Mouse (Mus musculus) thymus, postnatal 36 days (tissue): ENCODE measurements around the gene Suds3.

Experiments
- DNase-seq, 2 experiments: peaks; one replicate each; pipeline ENCODE4 v3.0.0; 2022; ENCODE audit warnings: mixed read lengths in 2 of 2

The Suds3 gene

DNA sequence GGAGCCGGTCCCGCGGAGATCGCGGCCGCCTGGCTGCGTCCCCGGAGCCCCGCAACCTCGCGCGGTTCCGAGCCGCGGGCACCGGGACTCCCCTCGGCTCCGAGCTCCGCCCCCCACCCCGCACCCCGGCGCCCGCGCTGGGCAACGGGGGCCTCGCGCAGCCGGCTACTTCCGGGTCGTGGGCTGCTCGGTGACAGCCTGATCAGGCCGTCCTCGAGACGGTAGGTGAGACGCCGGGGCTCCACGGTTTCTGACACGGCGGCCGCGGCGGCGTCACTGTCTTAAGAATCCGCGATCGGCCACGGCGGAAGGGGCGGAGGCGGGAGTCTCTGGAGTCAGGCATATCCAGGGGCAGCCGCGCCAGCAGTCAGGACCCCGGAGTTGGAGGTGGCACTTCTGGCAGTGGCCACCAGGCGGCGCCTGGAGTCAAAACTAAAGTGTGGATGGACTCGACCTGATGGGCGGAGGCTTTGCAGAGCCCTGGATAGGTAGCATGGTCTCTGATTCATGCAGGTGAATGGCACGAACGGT is at the start of gene Suds3:
Gene Suds3, minus strand, starts transcription at position 278 of the 531 bp plus-strand sequence.
- DNase-seq: peak; percentile 92 to 97

DNA sequence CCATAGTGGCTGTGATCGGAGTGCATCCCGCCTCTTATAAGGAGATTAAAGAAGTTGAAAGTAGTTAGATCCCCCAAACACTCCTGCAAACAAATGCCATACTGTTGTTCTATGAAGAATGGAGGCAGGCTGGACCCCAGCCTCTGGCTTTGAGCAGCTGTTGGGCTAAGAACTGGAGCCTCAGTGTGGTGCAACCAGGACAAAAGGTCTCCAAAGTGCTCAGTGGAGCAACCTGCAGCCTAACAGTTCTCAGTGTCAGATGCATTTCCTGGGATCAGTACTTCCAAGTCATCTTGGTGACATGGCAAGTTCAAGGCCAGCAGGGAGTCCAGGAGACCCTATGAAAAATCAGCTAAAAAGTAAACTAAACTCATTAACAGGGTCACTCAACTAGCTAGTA is 49.0 kb upstream of the Suds3 start:
- DNase-seq: no peak

DNA sequence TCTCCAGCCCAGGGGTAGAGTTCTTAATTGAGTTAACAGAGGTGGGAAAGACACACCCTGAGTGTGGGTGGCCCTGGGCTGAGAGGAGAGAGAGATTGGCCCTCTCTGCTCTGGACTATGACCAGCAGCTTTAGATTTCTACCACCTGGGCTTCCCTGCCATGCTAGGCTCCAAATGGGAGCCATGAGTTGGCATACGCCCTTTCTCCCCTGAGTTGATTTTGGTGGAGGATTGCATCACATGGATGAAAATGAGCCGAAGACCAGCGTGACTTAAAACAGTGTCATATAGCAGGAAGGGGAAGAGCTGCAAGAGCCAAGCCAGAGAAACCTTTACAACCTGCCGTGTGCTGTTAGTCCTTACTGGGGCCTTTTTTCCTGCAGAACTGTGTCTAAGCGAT is 48.6 kb upstream of the Suds3 start:
- no peak for DNase-seq

DNA sequence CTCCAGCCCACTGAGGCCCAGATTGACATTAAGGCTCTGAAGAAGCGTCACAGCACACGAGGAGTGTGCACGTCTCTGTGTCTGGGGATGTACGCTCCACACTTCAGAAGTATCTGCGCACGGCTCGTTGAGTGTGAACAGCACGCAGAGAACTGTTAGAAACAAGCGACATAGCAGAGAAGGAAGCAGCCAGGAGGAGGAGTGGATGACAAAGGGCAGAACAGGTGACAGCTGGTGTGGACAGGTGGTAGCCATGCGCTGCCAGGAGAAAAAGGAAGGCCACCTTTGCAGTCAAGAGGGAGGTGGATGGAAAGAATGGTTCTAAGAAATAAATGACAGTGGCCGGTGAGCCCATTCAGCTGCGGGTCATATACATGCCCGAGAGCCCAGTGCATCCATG is 47.9 kb upstream of the Suds3 start:
- no peak for DNase-seq

DNA sequence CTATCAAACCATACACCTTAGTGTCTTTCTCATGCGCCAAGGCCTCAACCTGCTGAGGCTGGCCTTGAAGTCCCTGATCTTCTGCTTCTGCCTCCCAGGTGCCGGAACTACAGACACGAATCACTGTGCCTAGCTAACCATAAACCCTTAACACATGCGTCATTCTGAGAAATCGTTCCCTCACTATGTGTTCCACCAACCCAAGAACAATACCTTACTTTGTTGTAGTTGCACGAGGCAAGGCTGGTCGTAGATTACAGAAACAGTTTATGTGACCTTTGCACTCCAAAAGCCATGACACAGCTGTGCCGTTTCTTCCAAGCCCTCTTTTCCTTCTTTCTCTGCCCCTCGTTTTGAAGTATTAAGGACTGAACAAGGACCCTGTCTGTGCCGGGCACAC is 44.6 kb upstream of the Suds3 start:
- no peak for DNase-seq

DNA sequence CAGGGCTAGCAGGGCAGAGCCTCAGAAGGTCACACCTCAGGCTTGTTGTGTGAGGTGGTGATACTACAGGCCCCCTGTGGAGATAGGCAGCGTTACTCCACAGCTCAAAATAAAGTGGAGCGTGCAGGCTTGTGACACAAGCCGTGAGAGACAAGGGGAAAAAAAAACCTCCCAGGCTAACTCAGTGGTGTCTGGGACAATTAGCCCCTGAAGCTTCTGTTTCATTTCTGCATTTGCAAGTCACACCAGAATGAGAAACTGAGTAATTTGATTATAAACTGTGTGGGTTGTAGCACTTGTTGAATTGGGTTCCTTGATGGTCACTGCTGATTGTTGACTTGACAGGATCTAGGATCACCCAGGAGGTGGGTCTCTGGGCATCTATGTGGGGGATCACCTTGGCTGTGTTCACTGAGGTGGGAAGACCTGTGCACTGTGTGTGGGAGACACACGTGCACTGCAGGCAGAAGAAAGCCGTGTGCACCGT is 43.9 kb upstream of the Suds3 start:
- DNase-seq: no peak

DNA sequence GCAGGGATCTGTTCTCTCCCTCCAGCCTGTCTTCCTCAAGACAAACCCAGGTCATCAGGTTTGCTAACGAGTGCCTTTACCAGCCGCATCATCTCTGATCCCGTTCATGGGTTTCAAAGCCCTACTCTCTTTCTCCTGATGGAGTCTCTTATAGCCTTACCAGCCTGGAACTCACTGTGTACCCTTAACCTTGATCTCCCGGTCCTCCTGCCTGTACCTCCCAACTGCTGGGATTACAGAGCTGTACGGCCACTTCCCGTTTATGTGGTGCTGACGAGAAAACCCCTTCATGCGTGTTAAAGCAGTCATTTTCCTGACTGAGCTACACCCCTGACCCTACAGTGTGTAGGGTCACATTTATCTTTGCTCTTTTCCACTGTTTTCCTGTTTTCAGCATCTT is 43.4 kb upstream of the Suds3 start:
- DNase-seq: no peak

DNA sequence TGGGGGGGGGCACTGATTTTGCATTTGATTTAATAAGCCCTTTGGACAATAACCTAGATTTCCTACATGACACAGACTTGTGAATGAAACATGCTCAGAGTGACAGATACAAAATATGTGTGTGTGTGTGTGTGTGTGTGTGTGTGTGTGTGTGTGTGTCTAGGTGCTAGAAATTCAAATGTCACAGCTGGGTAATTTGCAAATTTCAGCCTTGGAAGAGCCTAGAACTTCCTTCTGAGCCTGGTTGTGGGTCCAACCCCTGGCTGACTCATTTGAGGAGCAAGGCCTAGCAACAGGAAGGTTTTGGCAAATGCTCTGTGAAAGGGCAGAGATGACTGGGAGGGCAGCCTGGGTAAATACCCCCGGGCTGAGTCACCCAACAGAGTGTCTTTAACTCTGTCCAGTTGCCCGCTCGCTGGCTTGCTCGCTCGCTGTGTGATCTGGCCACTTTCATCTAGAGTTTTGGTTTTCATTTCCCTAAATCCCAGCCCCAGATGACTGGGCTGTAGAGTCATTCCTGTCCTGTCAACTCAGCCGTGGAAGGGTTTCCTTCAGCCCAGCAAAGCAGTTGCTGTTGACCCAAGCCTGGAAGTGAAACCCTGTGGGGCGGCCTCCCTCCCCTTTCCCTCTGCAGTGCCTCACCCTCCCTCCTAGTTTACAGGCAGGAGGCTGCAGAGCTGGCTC is 42.6 kb upstream of the Suds3 start:
- no peak for DNase-seq

DNA sequence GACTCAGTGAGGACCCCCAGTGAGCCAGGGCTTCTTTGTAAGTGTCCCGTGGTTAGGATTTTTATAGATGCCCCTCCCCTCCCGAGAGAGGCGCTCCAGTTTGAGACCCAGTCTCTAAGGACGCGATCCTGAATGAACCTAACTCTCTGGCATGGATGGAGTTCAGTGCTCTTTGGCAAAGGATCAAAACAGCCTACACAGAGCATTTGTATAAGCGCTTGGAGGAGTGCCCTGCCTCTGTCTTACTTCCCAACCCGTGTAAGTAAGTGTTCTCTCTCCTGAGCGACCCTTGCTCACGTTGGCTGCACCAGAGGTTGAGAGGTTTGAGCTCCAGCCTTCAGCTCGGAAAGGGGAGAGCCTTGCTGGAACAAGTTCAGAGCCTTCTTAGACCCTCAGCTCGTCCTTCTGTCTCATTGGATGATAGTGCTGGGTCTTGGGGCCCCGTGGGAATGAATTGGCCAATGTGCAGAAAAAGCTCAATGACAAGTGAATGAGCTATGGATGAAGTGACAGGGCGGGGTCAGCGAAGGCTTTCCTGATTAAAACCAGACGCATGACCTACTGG is 37.7 kb upstream of the Suds3 start:
- no peak for DNase-seq

DNA sequence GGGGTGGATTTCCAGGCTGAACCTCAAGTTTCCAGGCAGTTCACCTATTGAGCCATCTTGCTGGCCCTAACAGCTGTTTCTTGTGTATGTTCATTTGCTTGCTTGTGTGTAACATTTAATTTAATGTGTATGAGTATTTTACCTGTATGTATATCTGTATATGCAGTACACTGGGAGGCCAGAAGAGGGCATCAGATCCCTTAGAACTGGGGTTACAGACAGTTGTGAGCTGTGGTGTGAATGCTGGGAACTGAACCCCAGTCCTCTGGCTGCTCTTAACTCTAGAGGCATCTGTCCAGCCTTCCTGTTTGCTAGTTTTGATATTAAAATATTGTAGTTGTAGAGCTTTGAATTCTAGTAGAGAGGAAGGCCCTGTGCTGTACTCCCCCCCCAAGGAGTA is 37.0 kb upstream of the Suds3 start:
- no peak for DNase-seq

DNA sequence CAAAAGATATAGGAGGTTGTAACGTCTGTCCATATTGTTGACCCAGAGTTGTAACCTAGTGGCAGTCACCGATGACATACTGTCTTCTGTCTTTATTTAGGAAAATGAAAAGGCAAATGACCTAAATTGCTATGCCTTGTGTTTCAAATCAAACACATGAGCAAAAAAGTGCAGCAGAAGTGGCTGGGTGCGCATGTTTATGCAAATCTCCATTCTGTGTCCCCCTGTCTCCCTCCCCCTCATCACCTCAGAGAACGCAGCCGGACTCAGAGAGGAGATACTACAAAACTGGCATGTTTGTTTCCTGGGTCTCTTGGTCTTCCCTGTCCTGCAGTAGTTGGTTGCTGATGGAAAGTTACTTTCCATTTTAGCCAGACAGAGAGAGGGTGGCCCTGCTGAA is 34.2 kb upstream of the Suds3 start:
- DNase-seq: no peak

DNA sequence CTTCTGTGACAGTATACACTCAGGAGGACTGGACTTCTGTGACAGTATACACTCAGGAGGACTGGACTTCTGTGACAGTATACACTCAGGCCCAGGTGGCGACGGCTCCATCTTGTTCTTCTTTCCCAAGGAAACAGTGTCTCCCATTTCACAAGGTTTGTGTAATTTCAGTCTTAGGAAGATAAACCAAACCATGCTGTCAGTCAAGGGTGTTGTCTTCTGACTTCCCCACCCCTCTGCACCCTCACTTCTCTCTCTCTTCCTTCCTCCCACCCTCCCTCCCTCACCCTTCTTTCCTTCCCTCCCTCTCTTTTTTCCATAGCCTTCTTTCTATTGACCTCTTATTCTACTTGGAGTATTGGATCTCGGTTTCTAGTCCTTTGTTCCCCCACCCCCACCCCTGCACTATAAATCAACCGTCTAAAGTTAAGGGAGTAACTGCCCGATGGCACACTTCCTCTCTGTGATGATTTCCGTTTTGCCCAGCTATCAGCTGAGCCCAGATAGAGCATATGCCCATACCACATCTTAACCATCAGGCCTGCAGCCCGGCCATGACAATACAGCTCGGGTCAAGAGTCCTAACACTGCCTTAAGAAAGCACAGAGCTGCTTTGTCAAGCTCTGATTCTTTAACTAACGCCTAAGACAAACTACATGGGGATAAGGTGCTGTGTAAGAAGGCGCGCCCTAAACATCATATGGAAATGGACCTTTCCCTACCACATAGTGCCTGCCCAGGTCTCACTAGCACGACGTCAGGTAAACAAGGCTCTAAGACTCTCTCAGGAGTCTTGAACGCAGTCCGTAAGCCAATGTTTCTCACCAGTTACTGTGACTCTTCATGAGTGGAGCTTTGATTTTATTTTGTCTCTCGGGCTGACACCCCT is 33.4 kb upstream of the Suds3 start:
- no peak for DNase-seq

DNA sequence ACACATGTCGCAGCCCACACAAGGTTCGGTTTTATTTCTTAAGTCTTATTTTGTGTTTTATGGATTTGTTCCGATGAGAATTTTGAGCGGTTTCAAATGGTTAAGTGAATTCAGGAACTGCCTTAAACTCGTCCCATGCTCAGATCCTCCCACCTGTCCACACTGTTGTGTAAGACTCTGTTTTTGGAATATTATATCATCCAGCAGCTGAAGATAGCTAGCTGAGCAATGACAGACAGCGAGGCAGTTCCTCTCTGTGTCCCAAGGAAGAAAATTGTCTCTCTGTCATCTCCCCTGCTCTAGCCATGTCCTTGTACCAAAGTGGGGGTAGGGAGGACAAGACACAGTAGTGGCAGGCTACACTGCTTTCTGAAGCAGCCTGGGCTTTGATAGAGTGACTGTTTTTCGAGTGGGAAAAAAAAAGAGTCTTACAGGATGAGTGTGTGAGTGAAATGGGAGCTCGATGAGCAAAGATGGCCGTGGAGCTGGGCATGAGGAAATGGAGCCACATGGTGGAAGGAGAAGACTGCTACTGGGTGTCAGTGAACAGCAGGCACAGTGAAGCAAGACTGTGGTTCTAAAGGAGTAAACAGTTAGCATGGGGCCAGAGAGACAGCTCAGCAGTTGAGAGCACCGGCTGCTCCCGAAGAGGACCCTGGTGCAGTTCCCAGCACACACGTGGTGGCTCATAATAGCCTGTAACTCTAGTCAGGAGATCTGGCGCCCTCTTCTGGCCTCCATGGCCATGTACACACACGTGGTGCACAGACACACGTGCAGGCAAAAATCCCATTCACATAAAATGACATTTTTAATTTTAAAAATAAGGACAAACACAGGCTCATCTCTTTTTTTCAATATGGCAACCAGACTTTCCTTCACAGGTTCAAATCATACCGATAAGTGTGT is 31.5 kb upstream of the Suds3 start:
- DNase-seq: no peak

DNA sequence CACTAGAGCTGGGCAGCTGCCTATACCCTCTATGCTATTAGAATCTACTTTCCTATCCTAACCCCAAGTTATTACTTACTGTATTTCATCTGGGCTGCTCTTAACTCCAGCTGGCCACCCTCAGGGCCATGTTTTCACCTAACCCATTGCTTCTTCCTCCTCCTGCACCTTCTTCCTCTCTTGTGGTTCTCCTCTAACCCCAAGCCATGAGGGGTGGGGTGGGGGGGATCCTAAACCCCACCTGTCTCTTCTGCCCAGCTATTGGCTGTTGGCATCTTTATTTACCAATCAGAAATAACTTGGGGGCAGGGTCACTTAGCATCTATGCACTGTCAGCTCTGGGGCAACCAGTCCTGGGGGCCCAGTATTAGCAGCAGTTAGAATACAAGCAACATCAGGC is 30.3 kb upstream of the Suds3 start:
- peak; percentile 30 to 37 for DNase-seq

DNA sequence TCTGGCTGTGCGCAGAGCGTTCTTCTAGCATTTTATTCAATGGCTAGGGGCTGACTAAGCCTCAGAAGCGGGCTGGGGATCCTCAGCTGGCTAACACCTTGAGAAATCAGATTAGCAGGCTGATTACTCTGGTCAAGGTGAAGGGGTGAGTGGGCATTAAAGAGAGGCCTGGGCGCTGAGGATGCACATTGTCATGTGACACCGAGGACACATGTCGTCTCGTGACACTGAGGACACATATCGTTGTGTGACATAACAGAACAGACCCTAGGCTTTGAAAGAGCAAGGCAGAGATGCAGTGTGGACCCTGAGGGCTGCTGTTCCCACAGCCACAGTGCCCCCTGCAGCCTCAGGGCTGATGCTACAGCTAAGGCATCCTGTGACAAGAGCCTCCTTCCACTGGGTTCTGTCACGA is 27.8 kb upstream of the Suds3 start:
- peak; percentile 71 to 80 for DNase-seq

DNA sequence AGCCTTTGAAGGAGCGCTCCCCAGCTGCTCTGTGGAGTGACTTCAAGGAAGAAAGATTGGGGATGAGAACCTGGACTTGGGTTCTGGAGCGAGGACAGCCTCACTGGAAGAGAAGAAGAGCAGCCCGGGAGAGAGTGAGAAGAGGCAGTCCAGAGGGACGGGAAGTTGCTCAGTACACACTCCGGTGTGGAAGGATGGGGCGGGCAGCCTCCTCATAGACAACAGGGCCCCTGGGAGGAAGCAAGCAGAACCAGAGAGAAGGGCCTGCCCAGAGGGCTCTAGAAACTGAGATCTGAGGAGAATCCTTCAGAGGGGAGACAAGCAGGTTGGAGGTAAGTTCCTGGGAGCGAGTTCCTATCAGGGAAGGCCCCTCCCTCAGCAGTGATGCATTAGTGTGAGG is 24.5 kb upstream of the Suds3 start:
- no peak for DNase-seq

DNA sequence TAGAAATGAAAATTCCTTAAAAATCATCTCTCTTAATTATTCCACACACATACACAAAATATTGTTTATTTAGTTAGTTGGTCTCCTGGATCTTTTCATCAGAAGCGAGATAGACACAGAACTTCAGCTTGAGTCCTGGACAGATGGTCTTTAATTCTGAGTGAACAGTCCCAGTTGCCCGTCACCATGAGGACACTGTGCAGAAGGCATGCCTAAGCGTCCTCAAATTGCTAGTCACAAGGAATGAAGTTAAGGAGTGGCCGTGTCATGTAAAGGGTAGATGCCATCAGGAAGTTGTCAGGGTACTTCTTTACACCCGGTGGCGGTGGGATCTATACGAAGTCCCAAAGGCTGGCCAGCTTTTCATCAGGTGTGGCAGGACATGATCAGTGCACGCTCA is 23.9 kb upstream of the Suds3 start:
- DNase-seq: no peak

DNA sequence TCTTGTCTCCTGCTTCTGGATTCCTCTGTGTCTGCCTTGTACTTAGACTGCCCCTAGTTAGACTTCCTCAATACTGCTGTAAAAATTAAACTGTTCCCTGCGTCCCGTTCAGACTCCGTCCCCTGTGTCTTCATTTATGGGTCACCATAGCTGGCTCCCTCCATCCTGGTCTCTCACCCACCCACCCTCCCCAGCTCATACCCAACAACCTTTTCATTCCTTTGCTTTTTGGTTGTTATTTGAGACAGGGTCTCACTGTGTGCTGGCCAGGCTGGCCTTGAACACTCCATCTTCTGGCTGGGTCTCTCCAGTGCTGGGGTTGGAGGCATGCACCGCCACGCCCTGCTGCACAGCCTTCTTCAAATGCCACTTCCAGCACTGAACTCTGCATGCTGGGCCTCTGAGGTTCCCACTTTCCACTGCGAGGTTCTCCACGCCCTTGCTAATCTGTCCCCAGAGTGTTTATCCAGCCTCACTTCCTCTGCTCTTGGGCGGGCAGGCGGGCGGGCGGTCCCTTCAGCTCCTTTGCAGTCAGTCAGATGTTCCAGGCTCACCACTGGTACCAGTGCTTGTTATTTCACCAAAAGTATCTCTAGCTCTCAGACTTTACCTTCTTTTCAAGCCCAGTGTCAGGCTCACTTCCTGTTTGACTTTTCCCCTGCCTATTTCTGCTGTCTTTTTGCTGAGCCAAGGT is 22.5 kb upstream of the Suds3 start:
- DNase-seq: peak; percentile 43 to 54

DNA sequence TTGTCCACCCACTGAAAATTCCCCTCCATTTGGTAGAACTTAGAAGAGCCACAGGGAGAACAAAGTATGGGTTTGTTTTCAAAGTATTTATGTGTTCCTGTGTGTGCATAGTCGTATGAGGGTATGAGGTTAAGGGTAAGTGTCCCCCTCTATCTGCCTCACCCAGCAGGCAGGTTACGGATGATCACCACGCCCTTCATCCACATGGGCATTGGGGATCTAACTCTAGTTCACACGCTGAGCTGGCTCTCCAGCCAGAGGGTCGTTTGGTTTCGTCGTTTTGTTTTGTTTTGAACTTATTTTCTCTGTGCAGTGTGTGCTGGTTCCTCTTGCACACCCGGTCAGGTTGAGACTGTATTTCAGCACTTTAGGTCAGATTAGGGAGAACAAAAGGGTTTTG is 21.7 kb upstream of the Suds3 start:
- no peak for DNase-seq

DNA sequence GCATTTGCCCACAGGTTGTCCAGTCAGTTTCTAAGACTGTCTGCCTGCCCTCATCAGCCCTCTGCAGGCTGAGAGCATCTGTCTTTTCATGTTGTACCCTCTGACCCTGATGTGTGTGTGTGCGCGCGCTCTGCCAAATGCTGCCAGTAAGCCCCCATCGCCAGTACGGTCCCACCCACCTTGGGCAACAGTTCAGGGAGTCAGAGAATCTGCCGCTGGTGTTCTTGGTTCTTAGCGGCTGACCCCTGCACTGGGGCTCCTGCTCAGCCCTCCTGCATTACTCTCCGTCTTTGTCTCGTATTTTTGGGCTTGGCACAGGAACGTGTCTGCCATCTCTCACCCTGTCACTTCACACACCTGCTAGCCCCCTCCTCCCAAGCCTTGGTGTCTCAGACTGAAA is 21.1 kb upstream of the Suds3 start:
- no peak for DNase-seq

DNA sequence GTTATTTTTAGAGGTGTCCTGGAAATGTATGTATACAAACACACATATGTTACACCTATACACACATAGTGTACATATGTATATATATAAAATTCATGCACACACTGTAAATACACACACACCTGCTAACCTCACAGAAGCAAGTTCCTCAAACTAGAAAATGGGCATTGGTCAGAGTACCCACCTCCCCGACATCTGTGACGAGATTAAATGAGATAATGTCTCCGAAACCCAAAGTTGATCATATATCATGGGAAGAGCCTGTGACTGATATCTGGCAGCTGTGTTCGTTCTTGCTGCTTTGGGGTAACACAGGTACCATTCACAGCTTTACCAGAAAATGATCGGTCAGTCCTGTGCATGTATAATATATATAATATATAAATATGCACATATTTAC is 20.7 kb upstream of the Suds3 start:
- DNase-seq: no peak

DNA sequence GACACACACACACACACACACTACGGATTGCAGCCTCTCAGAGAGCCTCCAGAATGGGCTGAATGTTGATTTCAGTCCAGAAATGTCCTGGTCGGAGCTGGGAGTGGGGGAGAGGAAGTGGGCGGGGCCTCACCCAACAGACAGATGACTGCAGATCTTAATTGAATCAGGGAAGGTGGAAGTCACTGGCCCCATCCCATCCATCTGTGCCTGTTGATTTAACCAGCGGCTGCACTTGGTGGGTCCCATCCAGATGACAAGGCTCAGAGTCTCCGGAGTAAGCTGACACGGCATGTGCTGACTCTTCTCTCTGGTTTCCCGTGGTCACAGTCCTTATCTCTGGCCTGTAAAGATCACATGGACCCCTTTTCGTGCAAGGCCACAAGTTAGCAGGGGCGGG is 20.0 kb upstream of the Suds3 start:
- peak; percentile 55 to 67 for DNase-seq
